Mouse (Mus musculus) kidney, adult 2 months (tissue): Measurements from ENCODE around the gene Mtfr1l.

ENCODE experiments used
- CTCF ChIP-seq: fragments of 200-500 bp; conservative IDR thresholded peaks from 2 replicates; pipeline ENCODE4 v1.5.1; 2011; ENCODE audit warnings: low read depth, mild to moderate bottlenecking, control low read depth, low read length, moderate library complexity, mixed read lengths; ENCODE audit not compliant: insufficient read depth, insufficient read length
- POLR2A ChIP-seq: fragments of 200-500 bp; IDR thresholded peaks from one replicate; pipeline ENCODE4 v1.6.1; 2011; ENCODE audit warnings: low read depth, low read length, control low read depth

- TF ChIP-seq CTCF = no peak
- no peak for TF ChIP-seq POLR2A
These were observed 29.8 kb downstream of the Mtfr1l start for GRCm38 (mm10) chr4:134505303-134505789.
